Mouse (Mus musculus) kidney, adult 2 months (tissue): ENCODE data around the gene Ppm1h.

Experiments
- CTCF ChIP-seq: fragments of 200-500 bp; conservative IDR thresholded peaks from 2 replicates; pipeline ENCODE4 v1.5.1; 2011; ENCODE audit warnings: low read depth, mild to moderate bottlenecking, control low read depth, low read length, moderate library complexity, mixed read lengths; ENCODE audit not compliant: insufficient read depth, insufficient read length
- POLR2A ChIP-seq: fragments of 200-500 bp; IDR thresholded peaks from one replicate; pipeline ENCODE4 v1.6.1; 2011; ENCODE audit warnings: low read depth, low read length, control low read depth

- TF ChIP-seq CTCF (no peak), POLR2A (no peak)
Measured at GRCm38 (mm10) chr10:122846476-122846875, 167.9 kb downstream of the Ppm1h start.
